Mouse (Mus musculus): Measurements from ENCODE around the gene Olfr164. TPM values are rescaled to one million over a fixed set of nuclear protein-coding genes. Genes with fewer than 3 reads are reported as not detected.

The Olfr164 gene
- polyA plus RNA-seq, 1 experiment from 2014 or later, result not detected

Small RNAs within 50 kb of the gene (microRNA-seq; reads per million reads assigned to microRNA genes)
- gene Gm23612, result not detected

Other genes with a start within 250 kb of the Olfr164 start
- not detected in 2 replicates for gene Olfr165, start 109.1 kb upstream of the Olfr164 start, polyA plus RNA-seq (2014; fragmentation: Nextera tagmentation; extraction: Ambion mirVana)
- not detected in 2 replicates for gene Olfr166, start 169.6 kb upstream of the Olfr164 start, polyA plus RNA-seq (2014; fragmentation: Nextera tagmentation; extraction: Ambion mirVana)
- gene Olfr167, start 208.2 kb upstream of the Olfr164 start, polyA plus RNA-seq (2014; fragmentation: Nextera tagmentation; extraction: Ambion mirVana), result not detected in 2 replicates
- not detected in 2 replicates for gene Olfr168, start 221.5 kb upstream of the Olfr164 start, polyA plus RNA-seq (2014; fragmentation: Nextera tagmentation; extraction: Ambion mirVana)